Mouse (Mus musculus) 3T3-L1 (cell line): ENCODE data around the gene Lamtor2.
A peak's percentile ranks its signal among the peaks of the same experiment; 100 is the strongest.
"Not testable (repeated sequence)": the region's sequence is repeated elsewhere in the genome, so short reads cannot be mapped to it uniquely, and the experiment has no call there.

Source experiments
- DNase-seq: peaks from one replicate; pipeline ENCODE4 v3.0.0-alpha.2; 2015; ENCODE audit warnings: low read depth, low spot score

Lamtor2 gene

GRCm38 (mm10) chr3:88552676-88553524 lies at the start of gene Lamtor2:
Gene Lamtor2, minus strand, starts transcription at chr3:88553074.
- peak; percentile 99 for DNase-seq

GRCm38 (mm10) chr3:88602466-88602865 lies 49.6 kb upstream of the Lamtor2 start:
- DNase-seq = no peak

GRCm38 (mm10) chr3:88596547-88596946 lies 43.7 kb upstream of the Lamtor2 start:
- DNase-seq = not testable (repeated sequence)

GRCm38 (mm10) chr3:88593893-88594580 lies 41.2 kb upstream of the Lamtor2 start:
- DNase-seq = peak; percentile 86

GRCm38 (mm10) chr3:88592942-88593576 lies 40.2 kb upstream of the Lamtor2 start:
- no peak for DNase-seq

- peak; percentile 88 for DNase-seq
Measured at GRCm38 (mm10) chr3:88591950-88592731, 39.3 kb upstream of the Lamtor2 start.

GRCm38 (mm10) chr3:88591044-88591443 lies 38.2 kb upstream of the Lamtor2 start:
- DNase-seq = no peak

- DNase-seq = peak; percentile 51
Measured at GRCm38 (mm10) chr3:88590246-88590645, 37.4 kb upstream of the Lamtor2 start.

- DNase-seq = no peak
Measured at GRCm38 (mm10) chr3:88586640-88587039, 33.8 kb upstream of the Lamtor2 start.

- no peak for DNase-seq
Measured at GRCm38 (mm10) chr3:88585769-88586168, 32.9 kb upstream of the Lamtor2 start.

- DNase-seq = peak; percentile 91
Measured at GRCm38 (mm10) chr3:88579454-88580117, 26.7 kb upstream of the Lamtor2 start.

- no peak for DNase-seq
Measured at GRCm38 (mm10) chr3:88578498-88579424, 25.9 kb upstream of the Lamtor2 start.

- DNase-seq = not testable (repeated sequence)
Measured at GRCm38 (mm10) chr3:88577846-88578245, 25.0 kb upstream of the Lamtor2 start.

GRCm38 (mm10) chr3:88575540-88575939 lies 22.7 kb upstream of the Lamtor2 start, which contains the start of gene Ssr2:
Gene Ssr2, plus strand, starts transcription at chr3:88575876.
- no peak for DNase-seq

- no peak for DNase-seq
Measured at GRCm38 (mm10) chr3:88573810-88574209, 20.9 kb upstream of the Lamtor2 start.

GRCm38 (mm10) chr3:88572835-88573234 lies 20.0 kb upstream of the Lamtor2 start:
- DNase-seq = no peak

- no peak for DNase-seq
Measured at GRCm38 (mm10) chr3:88571856-88572255, 19.0 kb upstream of the Lamtor2 start.

- no peak for DNase-seq
Measured at GRCm38 (mm10) chr3:88570341-88570740, 17.5 kb upstream of the Lamtor2 start.

GRCm38 (mm10) chr3:88569694-88570093 lies 16.8 kb upstream of the Lamtor2 start:
- DNase-seq = no peak

- DNase-seq = no peak
Measured at GRCm38 (mm10) chr3:88569093-88569492, 16.2 kb upstream of the Lamtor2 start.
